Mouse (Mus musculus): Measurements from ENCODE around the gene AC170998.1. TPM values are rescaled to one million over a fixed set of nuclear protein-coding genes. Genes with fewer than 3 reads are reported as not detected.
"Not testable (repeated sequence)": the region's sequence is repeated elsewhere in the genome, so short reads cannot be mapped to it uniquely, and the experiment has no call there.

AC170998.1 gene
- total RNA-seq, 2 experiments from 2014 or later, result 1.4 to 2.3 TPM

- DNase-seq (ENCODE audit: low spot score in 2 of 2), result no peak
Observed at GRCm38 (mm10) chr17:28706697-28707096, 19.2 kb upstream of the AC170998.1 start.

- DNase-seq (ENCODE audit: low spot score in 2 of 2), result no peak
Observed at GRCm38 (mm10) chr17:28707136-28707627, 18.7 kb upstream of the AC170998.1 start.

DNA sequence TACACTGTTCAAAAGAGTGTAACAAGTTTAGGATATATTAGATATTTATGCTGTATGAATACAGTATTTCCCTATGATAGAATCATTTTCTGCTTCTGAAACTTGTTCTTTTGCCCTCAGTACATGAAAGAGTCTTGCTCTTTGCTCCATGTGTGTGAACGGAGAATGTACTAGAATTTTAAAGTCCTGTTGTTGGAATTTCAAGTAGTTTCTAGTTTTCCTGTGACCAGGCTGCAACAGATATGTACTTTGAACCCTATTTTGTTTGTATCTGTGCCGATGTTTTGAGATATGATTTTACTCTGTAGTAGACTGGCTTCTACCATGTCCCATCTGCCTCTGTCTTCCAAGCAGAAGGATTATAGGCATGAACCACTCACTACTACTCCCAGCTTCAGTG lies 18.1 kb upstream of the AC170998.1 start:
- no peak for DNase-seq (ENCODE audit: low spot score in 2 of 2)

GRCm38 (mm10) chr17:28708989-28709388 lies 16.9 kb upstream of the AC170998.1 start:
- DNase-seq (ENCODE audit: low spot score in 2 of 2), result no peak

DNA sequence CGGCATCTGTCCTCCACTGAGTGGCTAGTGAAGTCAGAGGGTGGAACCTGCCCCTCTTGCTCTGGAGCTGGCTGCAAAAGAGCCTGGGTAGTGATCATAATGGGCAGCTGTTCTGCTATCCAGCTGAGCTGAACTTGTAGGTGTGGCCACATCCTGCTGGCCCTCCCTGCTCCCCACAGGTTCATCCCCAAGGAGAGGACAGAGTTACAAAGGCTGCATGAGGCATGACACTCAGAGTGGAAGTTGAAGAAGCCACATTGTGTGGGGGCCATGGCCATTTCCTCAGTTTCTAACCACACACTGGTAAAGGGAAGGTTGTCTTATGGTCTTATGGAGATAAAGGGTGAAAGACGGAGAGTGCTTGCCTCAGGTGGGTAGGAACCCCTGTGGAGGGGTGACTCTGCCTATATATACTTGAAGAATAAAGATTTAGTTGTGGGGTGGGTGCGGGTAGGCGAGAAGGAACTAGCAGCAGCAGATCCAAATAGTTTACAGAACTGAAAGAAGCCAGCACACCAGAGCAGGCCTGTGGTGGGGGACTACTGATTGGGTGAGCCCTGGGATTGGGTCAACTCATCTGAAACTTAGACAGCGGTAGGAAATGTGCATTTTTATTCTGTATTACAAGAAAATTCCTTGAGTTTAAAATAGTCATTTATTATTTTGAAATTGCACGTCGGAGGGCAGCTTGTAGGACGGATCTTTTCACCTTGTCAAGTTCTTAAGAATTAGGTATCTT lies 16.2 kb upstream of the AC170998.1 start:
- no peak for DNase-seq (ENCODE audit: low spot score in 2 of 2)

- no peak for DNase-seq (ENCODE audit: low spot score in 2 of 2)
Observed at GRCm38 (mm10) chr17:28710291-28710688, 15.6 kb upstream of the AC170998.1 start.

DNA sequence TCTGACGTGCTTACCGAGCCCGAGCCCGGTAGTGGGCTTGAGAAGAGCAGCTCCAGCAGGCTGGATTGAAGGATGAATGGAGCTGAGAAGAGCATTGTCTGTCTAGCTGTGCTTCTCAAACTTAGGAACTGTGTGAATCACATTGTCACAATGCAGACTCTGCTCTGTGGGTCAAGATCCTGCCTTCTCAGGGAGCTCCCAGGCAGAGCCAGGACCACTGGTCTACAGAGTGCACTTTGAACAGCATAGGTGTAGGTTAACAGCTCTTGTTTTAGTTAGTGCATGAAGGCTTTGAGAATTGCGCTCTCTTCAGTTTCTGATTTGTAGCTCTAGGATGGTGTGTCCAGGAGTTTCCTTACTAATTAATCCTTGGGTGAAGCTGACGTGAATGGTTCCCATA lies 14.6 kb upstream of the AC170998.1 start:
- DNase-seq (ENCODE audit: low spot score in 2 of 2), result no peak

GRCm38 (mm10) chr17:28712305-28712704 lies 13.6 kb upstream of the AC170998.1 start:
- no peak for DNase-seq (ENCODE audit: low spot score in 2 of 2)

DNA sequence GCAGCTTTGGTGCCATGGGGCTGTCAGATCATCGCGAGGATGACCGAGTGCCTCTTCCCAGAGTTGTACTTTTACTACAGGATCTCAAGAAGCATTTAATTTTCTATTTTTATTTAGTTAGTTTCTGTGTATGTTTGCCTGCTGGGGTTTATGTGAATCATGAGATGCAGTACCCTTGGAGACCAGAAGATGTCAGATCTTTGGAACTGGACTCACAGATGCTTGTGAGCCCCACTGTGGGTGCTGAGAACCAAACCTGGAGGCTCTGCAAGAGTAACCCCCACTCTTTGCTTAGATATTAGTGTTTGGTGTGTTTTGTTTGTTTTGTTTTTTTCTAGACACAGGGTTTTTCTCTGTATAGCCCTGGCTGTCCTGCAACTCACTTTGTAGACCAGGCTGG lies 11.9 kb upstream of the AC170998.1 start:
- DNase-seq (ENCODE audit: low spot score in 2 of 2), result no peak

DNA sequence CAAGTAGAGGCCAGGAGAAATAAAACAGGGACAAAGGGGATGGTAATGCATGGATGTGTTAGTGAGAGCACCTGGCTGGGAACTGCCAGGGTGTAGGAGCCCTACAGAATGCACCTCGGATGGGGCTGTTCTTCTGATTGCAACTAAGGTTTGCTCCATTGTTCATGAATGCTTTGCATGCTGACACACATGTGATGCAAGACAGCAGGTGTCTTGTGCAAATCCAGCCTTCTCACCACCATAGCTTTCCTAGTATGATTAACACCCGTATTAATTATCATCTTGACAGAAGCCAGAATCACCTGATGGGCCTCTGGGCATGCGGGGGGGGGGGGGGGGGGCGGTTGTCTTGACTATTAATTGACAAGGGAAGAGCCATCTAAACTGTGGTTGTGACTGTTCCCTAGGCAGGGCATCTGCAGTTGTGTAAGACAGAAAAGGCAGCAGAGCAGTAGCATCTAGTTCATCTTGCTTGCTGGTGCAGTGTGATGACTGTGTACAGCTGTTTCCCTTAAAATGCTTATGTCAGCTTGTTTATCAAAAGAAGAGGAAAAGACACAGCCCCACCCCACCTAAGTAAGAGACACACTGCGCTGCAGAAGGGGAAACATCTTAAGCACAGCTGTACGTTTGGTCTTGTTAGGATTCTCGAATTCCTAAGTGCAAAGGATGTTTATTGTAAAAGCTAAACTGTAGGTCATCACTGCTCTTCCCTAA lies 9.9 kb upstream of the AC170998.1 start:
- no peak for DNase-seq (ENCODE audit: low spot score in 2 of 2)

GRCm38 (mm10) chr17:28717535-28717934 lies 8.3 kb upstream of the AC170998.1 start:
- no peak for DNase-seq (ENCODE audit: low spot score in 2 of 2)

DNA sequence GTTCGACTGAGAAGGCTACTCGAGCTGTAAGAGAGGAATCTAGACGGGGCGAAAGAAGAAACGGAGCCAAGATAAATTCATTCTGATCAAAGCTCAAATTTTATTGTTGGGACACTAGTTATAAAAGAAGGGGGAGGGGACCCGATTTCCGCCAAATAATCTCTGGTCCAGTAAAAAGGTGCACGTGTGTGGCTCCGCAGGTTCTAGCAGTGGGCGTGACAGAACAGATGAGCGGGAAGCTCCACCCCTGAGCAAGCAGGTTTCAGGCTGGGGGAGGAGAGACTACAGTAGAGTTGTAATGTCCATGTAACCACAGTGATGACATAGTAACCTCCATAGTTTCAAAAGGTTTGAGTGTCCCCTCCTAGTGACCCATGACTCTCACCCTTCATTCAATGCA lies 1.6 kb downstream of the AC170998.1 start:
- not testable (repeated sequence) for DNase-seq (ENCODE audit: low spot score in 2 of 2)

- DNase-seq (ENCODE audit: low spot score in 2 of 2), result no peak
Observed at GRCm38 (mm10) chr17:28735317-28736105, 9.6 kb downstream of the AC170998.1 start.

- DNase-seq (ENCODE audit: low spot score in 2 of 2), result no peak
Observed at GRCm38 (mm10) chr17:28736486-28736885, 10.6 kb downstream of the AC170998.1 start.

DNA sequence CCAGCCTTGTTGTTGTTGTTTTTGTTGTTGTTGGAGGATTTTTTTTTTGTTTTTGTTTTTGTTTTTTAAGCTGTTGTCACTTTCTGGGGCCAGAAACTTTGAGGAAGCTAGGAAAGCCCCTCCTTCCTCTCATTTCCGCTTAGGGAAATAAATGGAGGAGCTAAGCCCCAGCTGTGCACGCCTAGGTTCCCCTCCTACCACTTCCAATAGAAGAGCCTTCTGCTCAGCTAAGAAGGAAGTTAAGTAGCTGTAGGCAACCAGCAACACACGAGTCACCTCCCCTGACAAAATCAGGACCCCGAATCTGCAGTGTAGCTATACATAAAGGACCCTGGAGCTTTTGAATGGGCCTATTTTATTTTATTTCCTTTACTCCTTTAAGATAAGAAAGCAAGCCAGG lies 12.1 kb downstream of the AC170998.1 start:
- DNase-seq (ENCODE audit: low spot score in 2 of 2), result no peak

- no peak for DNase-seq (ENCODE audit: low spot score in 2 of 2)
Observed at GRCm38 (mm10) chr17:28739244-28739643, 13.4 kb downstream of the AC170998.1 start.

DNA sequence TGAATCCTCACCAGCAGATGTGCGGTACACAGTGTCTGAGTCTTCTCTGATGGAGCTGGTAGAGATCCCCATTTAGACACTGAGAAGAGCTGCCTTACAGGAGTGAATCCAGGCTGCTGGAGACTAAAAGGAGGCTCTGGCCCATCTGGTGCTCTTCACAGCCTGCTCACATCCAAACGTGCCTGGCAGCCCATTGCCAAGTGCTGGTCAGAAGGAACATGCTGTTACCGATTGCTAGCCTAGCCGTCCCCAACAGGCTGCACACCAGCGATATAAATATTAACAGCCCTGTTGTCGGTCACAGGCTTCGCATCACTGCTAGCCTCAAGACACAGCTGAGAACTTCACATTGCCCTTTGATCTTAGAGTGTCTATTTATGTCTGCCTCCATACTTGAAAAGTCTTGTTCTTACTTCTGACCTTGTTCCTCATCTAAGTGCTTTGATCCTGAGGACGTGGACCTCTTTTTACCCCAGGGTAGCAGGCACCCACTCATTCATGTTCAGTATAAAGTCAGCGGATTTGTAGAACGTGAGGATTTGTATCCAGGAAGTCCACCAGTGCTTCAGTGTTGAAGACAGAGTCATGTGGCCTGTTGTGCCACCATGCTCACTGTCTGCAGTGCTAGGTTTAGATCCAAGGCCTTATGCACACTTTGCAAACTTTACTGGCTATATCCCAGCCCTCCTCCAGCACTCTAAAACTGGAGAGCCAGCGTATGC lies 17.4 kb downstream of the AC170998.1 start:
- peak; percentile 42 to 57 for DNase-seq (ENCODE audit: low spot score in 2 of 2)

GRCm38 (mm10) chr17:28743916-28744315 lies 18.0 kb downstream of the AC170998.1 start:
- no peak for DNase-seq (ENCODE audit: low spot score in 2 of 2)

DNA sequence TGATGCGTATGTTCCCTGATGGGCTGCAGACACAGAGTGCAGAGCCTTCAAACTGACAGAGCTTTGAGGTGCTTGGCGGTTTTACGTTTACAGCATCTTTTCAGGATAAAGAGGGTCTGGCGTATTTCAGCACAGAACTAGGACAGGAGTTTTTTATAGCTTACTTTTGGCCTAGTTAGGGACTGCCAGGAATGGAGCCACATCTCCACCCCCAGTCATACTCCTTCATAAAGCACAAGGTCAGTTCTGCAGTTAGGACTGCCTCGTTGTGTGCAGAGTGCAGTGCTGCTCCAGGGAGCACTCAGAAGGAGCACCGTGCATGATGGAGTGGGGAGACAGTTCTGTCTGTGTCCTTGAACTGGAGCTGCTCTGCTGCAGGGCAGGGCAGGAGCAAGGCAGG lies 19.9 kb downstream of the AC170998.1 start:
- DNase-seq (ENCODE audit: low spot score in 2 of 2), result no peak

DNA sequence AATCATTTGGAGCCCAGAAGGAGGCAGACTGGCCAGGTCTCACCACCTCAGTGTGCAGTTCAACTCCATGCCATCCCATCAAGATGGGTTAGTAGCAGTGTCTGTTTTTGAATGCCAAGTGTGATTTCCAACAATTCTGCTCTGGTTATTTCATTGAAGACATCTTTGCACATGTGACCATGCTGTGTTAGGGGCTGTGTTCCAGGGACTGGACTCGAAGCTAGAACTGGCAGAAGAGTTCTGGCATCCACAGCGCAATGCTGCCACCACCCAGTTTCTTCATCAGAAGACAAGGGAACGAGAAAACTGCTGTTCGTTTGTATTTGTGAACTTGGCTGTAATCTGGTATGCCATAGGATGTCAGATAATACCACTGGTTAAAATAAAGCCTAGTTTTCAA lies 22.1 kb downstream of the AC170998.1 start:
- no peak for DNase-seq (ENCODE audit: low spot score in 2 of 2)

GRCm38 (mm10) chr17:28750580-28750979 lies 24.7 kb downstream of the AC170998.1 start:
- DNase-seq (ENCODE audit: low spot score in 2 of 2), result no peak

Measured in layer of hippocampus, postnatal 14 days (tissue).